Mouse (Mus musculus) heart, embryonic 16.5 days (tissue): Measurements from ENCODE around the gene Trpc1. TPM values are rescaled to one million over a fixed set of nuclear protein-coding genes. Genes with fewer than 3 reads are reported as not detected.

ENCODE experiments used
- ATAC-seq: fragments of 200-750 bp; cut with Nextera tagmentation; replicated peaks from 2 replicates; pipeline ENCODE4 v1.8.0; 2017; ENCODE audit warnings: moderate number of reproducible peaks; ENCODE audit not compliant: insufficient read depth, low FRiP score; ENCODE audit errors: extremely low read depth
- H3K27ac ChIP-seq: fragments of 300-500 bp; sonication (generic); 2 replicates; pipeline ENCODE4 v1.5.1; 2014; ENCODE audit warnings: mild to moderate bottlenecking, low read length, control low read depth, moderate library complexity
- H3K27me3 ChIP-seq: fragments of 300-500 bp; sonication (generic); 2 replicates; pipeline ENCODE4 v1.6.1; 2014; ENCODE audit warnings: low read length, mixed read lengths; ENCODE audit not compliant: control insufficient read depth, insufficient read depth
- H3K36me3 ChIP-seq: fragments of 300-500 bp; sonication (generic); 2 replicates; pipeline ENCODE4 v1.6.1; 2014; ENCODE audit not compliant: control insufficient read depth, insufficient read depth
- H3K4me1 ChIP-seq: fragments of 300-500 bp; sonication (generic); 2 replicates; pipeline ENCODE4 v1.6.1; 2014; ENCODE audit warnings: low read length, mixed read lengths; ENCODE audit not compliant: control insufficient read depth, insufficient read depth
- H3K4me2 ChIP-seq: fragments of 300-500 bp; sonication (generic); 2 replicates; pipeline ENCODE4 v1.6.1; 2014; ENCODE audit warnings: low read depth, mild to moderate bottlenecking, control low read depth, low read length
- H3K4me3 ChIP-seq: fragments of 300-500 bp; sonication (generic); 2 replicates; pipeline ENCODE4 v1.5.1; 2014; ENCODE audit warnings: mild to moderate bottlenecking, control low read depth, low read length
- H3K9ac ChIP-seq: fragments of 300-500 bp; sonication (generic); 2 replicates; pipeline ENCODE4 v1.6.1; 2014; ENCODE audit warnings: low read length, control low read depth
- H3K9me3 ChIP-seq: fragments of 300-500 bp; sonication (generic); replicated peaks from 2 replicates; pipeline ENCODE4 v1.6.1; 2016; ENCODE audit warnings: low read length; ENCODE audit not compliant: control insufficient read depth
- WGBS: fragments of 180-500 bp; shearing (Covaris S2); extraction: QIAGEN DNeasy Blood & Tissue Kit; methylation state at CpG from one replicate; pipeline ENCODE4 v1.1.7; 2014; 5-methylcytosine and 5-hydroxymethylcytosine counted together
- polyA plus RNA-seq: library from polyadenylated mRNA; unstranded; fragments of >200 nt; fragmentation: Nextera tagmentation; extraction: Ambion mirVana; gene quantifications from 2 replicates; pipeline ENCODE4 v1.2.1, GENCODE M21; 2015

Trpc1 gene
- polyA plus RNA-seq, 1 experiment from 2014 or later, result 2.0 TPM

DNA sequence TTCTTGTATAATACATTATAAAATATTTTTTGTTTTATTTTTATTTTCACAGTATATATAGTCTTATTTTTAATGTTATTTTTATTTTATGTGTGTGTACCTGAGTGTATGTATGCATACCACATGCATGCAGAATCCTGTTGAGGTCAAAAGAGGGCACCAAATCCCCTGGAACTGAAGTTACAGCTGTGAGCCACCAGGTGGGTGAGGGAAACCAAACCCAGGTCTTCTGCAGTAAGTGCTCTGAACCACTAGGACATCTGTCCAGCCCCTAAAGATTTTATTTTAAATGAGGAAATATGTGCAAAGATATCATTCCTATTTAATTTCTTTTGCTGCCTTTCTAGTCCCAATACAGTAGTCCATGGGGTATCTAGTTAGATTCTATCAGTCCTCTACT, 41.2 kb downstream of the Trpc1 start:
- Histone ChIP-seq H3K27me3 (no peaks in the 10 kb centered on the region), H3K4me3 (no peak overlapping the region), H3K27ac (no peak overlapping the region), H3K9me3 (no peaks in the 10 kb centered on the region), H3K36me3 (peaks cover 13% of the 10 kb centered on the region), H3K4me2 (no peak overlapping the region), H3K4me1 (no peaks in the 10 kb centered on the region), H3K9ac (no peak overlapping the region)
- no peak for ATAC-seq

DNA sequence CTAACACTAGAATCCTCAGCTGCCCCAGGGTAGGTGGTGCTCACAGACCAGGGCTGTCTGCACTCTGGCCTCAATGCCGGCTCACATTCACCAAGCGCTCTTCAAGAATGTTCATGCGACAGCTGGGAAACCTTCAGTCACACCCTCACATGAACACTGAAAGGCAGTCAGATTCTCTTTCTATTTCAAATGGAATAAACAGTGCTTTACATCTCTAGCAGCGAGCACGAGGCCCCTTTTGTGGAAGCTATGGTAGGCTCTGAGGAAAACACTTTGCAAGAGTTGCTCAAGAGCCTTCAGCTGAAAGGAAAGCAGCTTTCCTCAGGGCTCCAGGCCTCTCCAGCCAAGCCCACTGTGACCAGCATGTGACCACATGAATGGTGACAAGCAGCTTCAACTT, 44.8 kb downstream of the Trpc1 start:
- Histone ChIP-seq H3K9me3 (no peaks in the 10 kb centered on the region), H3K9ac (no peak overlapping the region), H3K27ac (no peak overlapping the region), H3K4me2 (no peak overlapping the region), H3K4me3 (no peak overlapping the region), H3K4me1 (no peaks in the 10 kb centered on the region), H3K27me3 (no peaks in the 10 kb centered on the region), H3K36me3 (peaks cover 13% of the 10 kb centered on the region)
- 78% methylated on average over 5 of the region's 5 CpGs for WGBS
- no peak for ATAC-seq

DNA sequence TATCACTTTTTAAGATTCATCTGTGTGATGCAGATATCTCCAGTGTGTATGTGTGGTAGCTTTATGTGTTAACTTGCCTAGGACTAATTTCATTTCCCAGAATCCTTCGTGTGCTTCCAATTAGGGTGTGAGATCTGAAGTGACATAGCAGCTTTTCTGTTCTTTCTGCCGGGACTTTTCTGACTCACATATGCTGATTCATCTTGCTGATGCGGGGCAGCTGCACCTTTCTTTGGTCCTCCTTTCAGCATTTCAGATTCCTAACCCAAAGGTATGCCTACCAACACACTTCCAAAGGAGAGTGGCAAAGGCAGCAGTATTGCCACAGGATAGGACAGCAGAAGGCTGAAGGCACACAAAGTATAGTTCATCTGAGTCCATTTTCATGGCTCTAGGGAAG, 46.1 kb downstream of the Trpc1 start:
- WGBS, result 80% methylated on average over 3 of the region's 3 CpGs
- Histone ChIP-seq H3K9ac (no peak overlapping the region), H3K9me3 (no peaks in the 10 kb centered on the region), H3K4me2 (no peak overlapping the region), H3K4me1 (no peaks in the 10 kb centered on the region), H3K36me3 (peaks cover 8% of the 10 kb centered on the region), H3K27me3 (no peaks in the 10 kb centered on the region), H3K4me3 (no peak overlapping the region), H3K27ac (no peak overlapping the region)
- no peak for ATAC-seq

DNA sequence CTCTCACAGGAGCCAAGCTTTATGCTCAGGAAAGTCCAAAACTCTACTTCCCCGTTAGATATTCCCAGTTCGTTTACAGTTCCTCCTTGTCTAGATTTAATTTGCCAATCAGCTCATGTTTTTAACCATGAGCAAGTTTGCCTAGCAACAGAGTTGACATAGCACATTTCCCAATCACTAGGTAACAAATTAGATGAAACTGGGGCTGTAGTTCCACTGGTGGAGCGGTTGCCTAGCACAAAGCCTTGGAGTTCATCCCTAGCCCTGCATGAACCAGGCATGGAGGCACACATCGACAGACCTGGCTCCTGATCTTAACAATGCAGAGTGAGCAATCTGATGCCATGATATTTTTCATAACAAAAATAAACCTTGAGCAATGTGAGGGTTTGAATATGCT, 50.9 kb downstream of the Trpc1 start:
- Histone ChIP-seq H3K4me2 (no peak overlapping the region), H3K36me3 (no peaks in the 10 kb centered on the region), H3K9ac (no peak overlapping the region), H3K4me3 (no peak overlapping the region), H3K27me3 (no peaks in the 10 kb centered on the region), H3K4me1 (no peaks in the 10 kb centered on the region), H3K9me3 (no peaks in the 10 kb centered on the region), H3K27ac (no peak overlapping the region)
- ATAC-seq, result no peak
- 78% methylated on average over 4 of the region's 4 CpGs for WGBS

DNA sequence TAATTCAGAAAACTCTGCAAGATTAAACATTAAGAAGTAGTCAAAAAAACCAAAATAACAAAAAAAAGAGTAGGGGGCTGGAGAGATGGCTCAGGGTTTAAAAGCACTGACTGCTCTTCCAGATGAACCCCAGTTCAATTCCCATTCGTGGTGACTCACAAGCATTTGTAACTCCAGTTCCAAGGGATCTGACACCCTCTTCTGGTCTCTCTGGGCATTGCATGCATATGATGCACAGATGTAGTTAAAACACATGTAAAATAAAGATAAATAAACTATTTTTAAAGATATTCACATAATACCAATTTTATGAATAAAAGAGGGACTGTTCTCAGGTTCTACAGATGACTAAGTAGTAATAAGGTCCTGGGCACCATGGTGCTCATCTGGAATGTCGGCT, 52.4 kb downstream of the Trpc1 start:
- Histone ChIP-seq H3K27ac (no peak overlapping the region), H3K4me2 (no peak overlapping the region), H3K9me3 (no peaks in the 10 kb centered on the region), H3K36me3 (no peaks in the 10 kb centered on the region), H3K9ac (no peak overlapping the region), H3K4me1 (no peaks in the 10 kb centered on the region), H3K27me3 (no peaks in the 10 kb centered on the region), H3K4me3 (no peak overlapping the region)
- no peak for ATAC-seq
- WGBS, result 55% methylated on average over 2 of the region's 2 CpGs

DNA sequence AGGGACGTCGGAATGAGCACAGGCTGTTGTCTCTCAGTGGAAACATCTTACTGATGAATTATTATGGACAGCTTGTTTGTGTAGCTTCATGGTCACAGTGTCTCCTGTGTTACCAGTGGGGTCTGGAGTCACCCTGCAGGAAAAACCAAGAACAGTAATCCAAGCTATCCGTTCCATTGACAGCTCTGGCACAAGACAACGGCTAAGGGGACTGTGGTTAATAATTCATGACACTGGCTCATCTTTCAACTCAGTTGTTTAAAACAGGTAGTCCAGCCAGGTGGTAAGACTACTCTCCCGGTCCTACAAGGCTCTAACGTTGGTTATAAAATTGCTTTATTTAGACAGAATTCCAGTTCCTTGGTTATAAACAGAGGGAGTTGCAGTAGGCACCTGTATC, 53.6 kb downstream of the Trpc1 start:
- Histone ChIP-seq H3K4me2 (no peak overlapping the region), H3K9me3 (no peaks in the 10 kb centered on the region), H3K4me3 (no peak overlapping the region), H3K27ac (no peak overlapping the region), H3K27me3 (no peaks in the 10 kb centered on the region), H3K36me3 (no peaks in the 10 kb centered on the region), H3K9ac (no peak overlapping the region), H3K4me1 (no peaks in the 10 kb centered on the region)
- WGBS, result 67% methylated on average over 6 of the region's 6 CpGs
- ATAC-seq, result no peak

DNA sequence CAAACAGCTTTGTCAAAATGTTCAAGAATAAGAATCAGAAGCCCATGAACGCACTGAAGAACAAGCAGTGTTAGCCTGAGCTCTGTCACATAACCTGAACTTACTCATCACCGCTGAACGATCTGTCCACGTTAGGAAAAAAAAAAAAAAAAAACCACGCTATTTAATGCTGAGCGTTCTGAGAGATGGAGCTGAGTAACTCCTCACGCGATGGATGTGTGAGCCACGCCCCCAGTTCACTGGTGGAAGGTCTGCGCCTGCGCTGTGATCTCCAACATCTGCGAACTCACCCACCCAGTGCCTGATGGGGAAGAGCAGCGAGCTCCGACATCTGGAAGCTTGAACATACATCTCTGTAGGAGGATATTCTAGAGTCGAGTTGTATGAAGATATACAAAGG, 55.2 kb downstream of the Trpc1 start:
- Histone ChIP-seq H3K27ac (no peak overlapping the region), H3K4me3 (no peak overlapping the region), H3K4me2 (no peak overlapping the region), H3K9me3 (no peaks in the 10 kb centered on the region), H3K4me1 (no peaks in the 10 kb centered on the region), H3K27me3 (no peaks in the 10 kb centered on the region), H3K36me3 (no peaks in the 10 kb centered on the region), H3K9ac (no peak overlapping the region)
- ATAC-seq, result no peak
- 83% methylated on average over 15 of the region's 15 CpGs for WGBS

DNA sequence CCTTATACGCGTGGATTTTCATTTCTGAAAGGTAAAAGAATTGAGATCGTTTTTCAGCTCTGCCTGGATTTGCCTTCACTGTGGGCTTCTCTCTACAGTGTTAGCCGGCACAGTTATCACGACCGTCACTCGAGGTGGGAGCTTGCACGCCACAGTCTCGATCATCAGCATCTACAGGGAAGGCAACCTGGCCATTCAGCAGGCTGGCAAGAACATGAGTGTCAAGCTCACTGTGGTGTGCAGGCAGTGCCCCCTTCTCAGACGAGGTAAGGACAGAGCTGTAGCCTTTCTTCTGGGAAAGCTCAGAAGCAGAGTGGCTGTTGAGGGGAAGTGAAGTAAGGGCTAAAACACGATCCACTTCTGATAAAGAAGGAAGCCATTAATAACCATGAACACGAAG, 55.6 kb downstream of the Trpc1 start:
- no peaks in the 10 kb centered on the region for H3K9me3 ChIP-seq
- peak overlapping the region; percentile 18; the same call in 1 of the 2 replicates for H3K4me2 ChIP-seq
- no peak overlapping the region for H3K4me3 ChIP-seq
- 55% methylated on average over 12 of the region's 12 CpGs for WGBS
- no peak overlapping the region for H3K9ac ChIP-seq
- no peak overlapping the region for H3K27ac ChIP-seq
- no peaks in the 10 kb centered on the region for H3K27me3 ChIP-seq
- H3K4me1 ChIP-seq, result no peaks in the 10 kb centered on the region
- ATAC-seq, result no peak
- H3K36me3 ChIP-seq, result no peaks in the 10 kb centered on the region

DNA sequence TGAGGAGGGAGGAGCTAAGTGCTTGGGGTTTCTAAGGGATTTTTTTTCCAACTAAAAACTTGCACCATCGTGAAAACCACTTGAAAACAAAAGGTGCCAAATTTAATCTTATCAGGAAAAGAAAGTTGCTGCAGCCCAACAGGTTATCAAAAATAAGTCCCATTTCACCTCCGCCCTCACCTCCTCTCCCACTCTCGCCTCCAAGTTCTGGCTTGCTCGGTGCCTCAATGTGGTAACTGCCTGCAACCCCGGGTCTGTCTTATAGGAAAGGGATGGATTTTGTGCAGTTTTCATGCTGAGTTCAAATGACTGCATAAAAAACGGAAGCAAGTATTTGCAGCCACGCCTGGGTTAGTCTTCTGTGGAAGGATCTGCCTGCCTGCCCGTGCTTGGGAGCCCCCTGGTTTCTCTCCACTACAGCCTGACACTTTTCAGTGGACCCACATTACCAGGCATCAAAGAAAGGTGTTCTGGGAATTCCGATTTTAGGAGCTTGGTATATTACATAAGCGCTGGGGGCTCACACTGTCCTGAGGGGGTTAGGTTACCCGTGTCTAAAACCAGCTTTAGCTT, 56.6 kb downstream of the Trpc1 start:
- no peaks in the 10 kb centered on the region for H3K9me3 ChIP-seq
- H3K4me3 ChIP-seq, result peak overlapping the region; percentile 4; the same call in 1 of the 2 replicates
- no peak overlapping the region for H3K9ac ChIP-seq
- no peak for ATAC-seq
- H3K27me3 ChIP-seq, result no peaks in the 10 kb centered on the region
- H3K4me1 ChIP-seq, result no peaks in the 10 kb centered on the region
- H3K36me3 ChIP-seq, result no peaks in the 10 kb centered on the region
- H3K4me2 ChIP-seq, result peak overlapping the region; percentile 18
- 64% methylated on average over 11 of the region's 11 CpGs for WGBS
- no peak overlapping the region for H3K27ac ChIP-seq

DNA sequence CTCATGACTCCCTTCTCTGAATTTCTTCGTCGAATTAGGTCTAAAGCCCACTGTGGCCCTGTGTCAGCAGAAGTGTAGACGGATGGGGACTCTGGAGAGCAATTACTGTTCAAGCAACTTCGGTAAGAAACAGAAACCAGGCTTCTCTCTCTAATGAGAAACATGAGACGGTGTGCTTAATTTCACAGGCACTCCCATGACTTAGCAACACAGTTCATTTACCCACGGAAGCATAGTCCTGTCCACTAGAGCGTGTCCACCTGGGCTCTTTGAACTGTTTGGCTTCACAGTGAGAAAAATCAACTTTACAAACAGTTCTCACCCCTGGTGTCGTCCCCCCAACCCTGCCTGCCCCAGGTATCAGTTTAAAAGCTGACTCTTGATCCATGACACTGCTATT, 57.4 kb downstream of the Trpc1 start:
- Histone ChIP-seq H3K4me2 (no peak overlapping the region), H3K9ac (no peak overlapping the region), H3K27me3 (no peaks in the 10 kb centered on the region), H3K9me3 (no peaks in the 10 kb centered on the region), H3K4me1 (no peaks in the 10 kb centered on the region), H3K27ac (no peak overlapping the region), H3K36me3 (no peaks in the 10 kb centered on the region), H3K4me3 (no peak overlapping the region)
- WGBS, result 63% methylated on average over 8 of the region's 8 CpGs
- ATAC-seq, result no peak
